8 mouse cellular contexts compared by ENCODE assay signal in genomic region chr14:27182646-27183438, GRCm38 (mm10).
DNase-seq lines count a peak whose midpoint lies in the region; ATAC-seq lines count a peak whose summit lies in the region.
"Had no signal": no experiment of that assay in that cellular context is flagged by ENCODE, and none has a peak within 500 bp of the region (broad histone marks: within the 10 kb centered on the region; RNA-seq: fewer than 3 reads in every experiment).

No protein-coding gene starts in this region.

- H3K4me1 ChIP-seq in kidney, embryonic 15.5 days, result peaks cover 34% of the 10 kb centered on the region
- H3K4me1 ChIP-seq in embryonic facial prominence, embryonic 10.5 days, result peaks cover 18% of the 10 kb centered on the region
- peaks cover 13% of the 10 kb centered on the region; the same call in 1 of the 2 replicates for H3K4me1 ChIP-seq in liver, embryonic 12.5 days

- H3K27me3 ChIP-seq in kidney, embryonic 15.5 days, result no peaks in the 10 kb centered on the region
- H3K27me3 ChIP-seq in embryonic facial prominence, embryonic 10.5 days (replicated peaks; ENCODE audit: low read depth, poor library complexity, severe bottlenecking), result no peaks in the 10 kb centered on the region
- no peaks in the 10 kb centered on the region for H3K27me3 ChIP-seq in liver, embryonic 12.5 days (replicated peaks)

- H3K4me2 ChIP-seq in kidney, embryonic 15.5 days, result no peak overlapping the region
- H3K4me2 ChIP-seq in liver, embryonic 12.5 days, result no peak overlapping the region

- H3K4me3 ChIP-seq in kidney, embryonic 15.5 days (replicated peaks), result no peak overlapping the region
- H3K4me3 ChIP-seq in embryonic facial prominence, embryonic 10.5 days, result no peak overlapping the region
- no peak overlapping the region for H3K4me3 ChIP-seq in liver, embryonic 12.5 days
- H3K4me3 ChIP-seq: myocyte had no signal

- ATAC-seq in kidney, embryonic 15.5 days (replicated peaks; ENCODE audit: low FRiP score), result peak; percentile 55; the same call in 1 of the 2 replicates
- ATAC-seq in liver, embryonic 12.5 days, result 0 out of 2 replicates have a peak, but pooled peaks have one; percentile 48

- no peak for DNase-seq in kidney, adult 9 months
- peak; percentile 38 to 49 for DNase-seq in cerebellum, adult 18-20 months
- peak; percentile 32 for DNase-seq in embryonic facial prominence, embryonic 10.5 days (ENCODE audit: low spot score)
- DNase-seq in right cerebral cortex, postnatal 36 days (ENCODE audit: low spot score in 2 of 2), result no peak
- no peak for DNase-seq in natural killer cell, adult 2 months (ENCODE audit: low spot score in 2 of 2)

- H3K9me3 ChIP-seq in kidney, embryonic 15.5 days (replicated peaks), result no peaks in the 10 kb centered on the region
- no peaks in the 10 kb centered on the region for H3K9me3 ChIP-seq in embryonic facial prominence, embryonic 10.5 days
- no peaks in the 10 kb centered on the region for H3K9me3 ChIP-seq in liver, embryonic 12.5 days (replicated peaks)

- no peak overlapping the region for H3K9ac ChIP-seq in kidney, embryonic 15.5 days
- H3K9ac ChIP-seq in liver, embryonic 12.5 days, result no peak overlapping the region

- H3K36me3 ChIP-seq in kidney, embryonic 15.5 days, result no peaks in the 10 kb centered on the region
- no peaks in the 10 kb centered on the region for H3K36me3 ChIP-seq in embryonic facial prominence, embryonic 10.5 days (replicated peaks)
- H3K36me3 ChIP-seq in liver, embryonic 12.5 days, result no peaks in the 10 kb centered on the region

- 68% methylated on average over 11 of the region's 11 CpGs for WGBS in kidney, embryonic 15.5 days
- WGBS in embryonic facial prominence, embryonic 10.5 days, result 70% methylated on average over 11 of the region's 11 CpGs
- 48% methylated on average over 11 of the region's 11 CpGs for WGBS in liver, embryonic 12.5 days (ENCODE audit: insufficient replicate concordance)

- H3K27ac ChIP-seq in kidney, embryonic 15.5 days, result no peak overlapping the region
- peak overlapping the region; percentile 65 for H3K27ac ChIP-seq in embryonic facial prominence, embryonic 10.5 days (replicated peaks)
- no peak overlapping the region for H3K27ac ChIP-seq in liver, embryonic 12.5 days

Comparison
In these comparisons a context has a peak if more than half of its experiments do, and no peak if none do; other contexts are left out.
1. DNase-seq: peak in cerebellum, adult 18-20 months (2 of 2) and embryonic facial prominence, embryonic 10.5 days (single experiment); none in kidney, adult 9 months (single experiment), right cerebral cortex, postnatal 36 days (0 of 2) and natural killer cell, adult 2 months (0 of 2).